Mouse (Mus musculus) myocyte (in vitro differentiated cells): ENCODE results near the gene Ubxn11. TPM values are rescaled to one million over a fixed set of nuclear protein-coding genes. Genes with fewer than 3 reads are reported as not detected.

Experiments used
- H3K27me3 ChIP-seq: one replicate; pipeline ENCODE4 v1.6.1; 2011; ENCODE audit not compliant: control insufficient read depth, insufficient read depth, insufficient read length
- H3K36me3 ChIP-seq: one replicate; pipeline ENCODE4 v1.6.1; 2011; ENCODE audit not compliant: control insufficient read depth, insufficient read depth
- H3K4me2 ChIP-seq: one replicate; pipeline ENCODE4 v1.6.1; 2011; ENCODE audit warnings: low read depth, control low read depth
- H3K4me3 ChIP-seq: one replicate; pipeline ENCODE4 v1.5.1; 2011; ENCODE audit warnings: mild to moderate bottlenecking, control low read depth, moderate library complexity
- H3K79me2 ChIP-seq: one replicate; pipeline ENCODE4 v1.6.1; 2011; ENCODE audit not compliant: control insufficient read depth, insufficient read depth
- H3ac ChIP-seq: one replicate; pipeline ENCODE4 v1.6.1; 2011; ENCODE audit not compliant: control insufficient read depth, insufficient read length
- CEBPB ChIP-seq: IDR thresholded peaks from 2 replicates; pipeline ENCODE4 v1.6.1; 2011; ENCODE audit warnings: mild to moderate bottlenecking, moderate library complexity; ENCODE audit not compliant: poor library complexity, insufficient read depth, severe bottlenecking
- E2F4 ChIP-seq: IDR thresholded peaks from one replicate; pipeline ENCODE4 v1.6.1; 2011; ENCODE audit warnings: mild to moderate bottlenecking, control low read depth, moderate library complexity; ENCODE audit not compliant: insufficient read depth
- MAX ChIP-seq: IDR thresholded peaks from one replicate; pipeline ENCODE4 v1.6.1; 2011; ENCODE audit warnings: low read depth, mild to moderate bottlenecking, control low read depth
- MYOD1 ChIP-seq, 3 experiments: IDR thresholded peaks; one replicate each; pipeline ENCODE4 v1.6.1; 2011; ENCODE audit warnings: control low read depth in 2 of 3, low read depth in 2 of 3, mild to moderate bottlenecking in 2 of 3, moderate library complexity in 1 of 3; ENCODE audit not compliant: insufficient read length in 2 of 3, control insufficient read depth in 1 of 3
- MYOG ChIP-seq, 3 experiments: IDR thresholded peaks; one replicate each; pipeline ENCODE4 v1.6.1; 2011; ENCODE audit warnings: control low read depth in 2 of 3, low read depth in 2 of 3, mild to moderate bottlenecking in 2 of 3; ENCODE audit not compliant: insufficient read length in 2 of 3, control insufficient read depth in 1 of 3, insufficient read depth in 1 of 3
- POLR2A ChIP-seq: IDR thresholded peaks from one replicate; pipeline ENCODE4 v1.6.1; 2011; ENCODE audit warnings: low read depth, mild to moderate bottlenecking, control low read depth, moderate library complexity; ENCODE audit not compliant: insufficient read length
- POLR2AphosphoS2 ChIP-seq: IDR thresholded peaks from one replicate; pipeline ENCODE4 v1.6.1; 2011; ENCODE audit warnings: low read depth, control low read depth; ENCODE audit not compliant: insufficient read length
- REST ChIP-seq: IDR thresholded peaks from one replicate; pipeline ENCODE4 v1.6.1; 2011; ENCODE audit warnings: mild to moderate bottlenecking, control low read depth, moderate library complexity; ENCODE audit not compliant: insufficient read depth, insufficient read length
- SRF ChIP-seq: IDR thresholded peaks from one replicate; pipeline ENCODE4 v1.6.1; 2011; ENCODE audit warnings: low read depth; ENCODE audit not compliant: control insufficient read depth, insufficient read length
- TCF12 ChIP-seq: IDR thresholded peaks from one replicate; pipeline ENCODE4 v1.6.1; 2011; ENCODE audit warnings: mild to moderate bottlenecking, control low read depth; ENCODE audit not compliant: poor library complexity, insufficient read depth, severe bottlenecking
- TCF3 ChIP-seq: IDR thresholded peaks from one replicate; pipeline ENCODE4 v1.6.1; 2011; ENCODE audit warnings: low read depth, control low read depth; ENCODE audit not compliant: insufficient read length
- USF1 ChIP-seq: IDR thresholded peaks from one replicate; pipeline ENCODE4 v1.6.1; 2011; ENCODE audit warnings: low read depth, mild to moderate bottlenecking, control low read depth, moderate library complexity
- polyA plus RNA-seq: library from polyadenylated mRNA; unstranded; fragments of >200 nt; fragmentation: generic; extraction: Trizol; gene quantifications from one replicate; pipeline ENCODE4 v1.2.1, GENCODE M21; 2012; ENCODE audit warnings: missing spikeins

Gene Ubxn11
- polyA plus RNA-seq, 1 experiment, result 1.5 TPM

DNA sequence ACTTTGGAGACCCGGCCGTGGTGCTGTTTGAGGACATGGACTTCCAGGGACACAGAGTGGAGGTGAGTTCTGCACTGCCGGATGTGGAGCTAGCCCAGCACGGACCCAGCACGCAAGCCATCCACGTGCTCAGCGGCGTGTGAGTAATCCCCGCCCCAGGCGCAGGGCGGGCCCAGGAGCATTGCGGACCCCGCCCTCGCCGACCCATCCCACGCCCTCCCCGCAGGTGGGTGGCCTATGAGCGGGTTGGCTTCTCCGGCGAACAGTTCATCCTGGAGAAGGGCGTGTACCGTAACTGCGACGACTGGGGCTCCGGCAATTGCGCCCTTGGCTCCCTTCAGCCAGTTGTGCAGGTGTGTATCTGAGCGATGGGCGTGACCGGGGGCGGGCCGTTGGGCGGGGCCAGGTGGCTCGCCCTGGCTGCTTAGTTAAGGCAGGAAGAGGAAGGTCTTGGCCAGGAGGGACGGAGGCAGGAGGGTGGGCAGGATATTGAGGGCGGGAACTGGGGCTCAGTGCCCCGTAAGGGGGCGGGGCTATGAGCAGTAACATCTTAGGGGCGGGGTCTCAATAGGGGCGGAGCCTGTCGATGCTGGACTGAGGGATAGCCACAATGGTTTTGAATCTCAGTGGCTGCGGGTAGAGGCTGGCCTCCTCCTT is 20.5 kb upstream of the Ubxn11 start:
- Histone ChIP-seq H3K79me2 (no peaks in the 10 kb centered on the region), H3K27me3 (peaks cover 4% of the 10 kb centered on the region), H3ac (no peak overlapping the region), H3K4me2 (no peak overlapping the region), H3K4me3 (no peak overlapping the region), H3K36me3 (no peaks in the 10 kb centered on the region)
- no peak for TF ChIP-seq CEBPB
- TF ChIP-seq USF1, result no peak
- TF ChIP-seq POLR2AphosphoS2, result no peak
- no peak for TF ChIP-seq REST
- no peak for TF ChIP-seq TCF12
- no peak for TF ChIP-seq TCF3
- no peak for TF ChIP-seq POLR2A
- TF ChIP-seq MYOG (IDR thresholded peaks at IDR 0.05; ENCODE audit: control insufficient read depth in 1 of 3, insufficient read depth in 1 of 3, insufficient read length in 2 of 3, low read depth in 2 of 3), result no peak
- no peak for TF ChIP-seq MYOD1 (IDR thresholded peaks at IDR 0.05; ENCODE audit: control insufficient read depth in 1 of 3, insufficient read length in 2 of 3, low read depth in 2 of 3)
- no peak for TF ChIP-seq MAX
- TF ChIP-seq SRF, result no peak
- TF ChIP-seq E2F4, result no peak

DNA sequence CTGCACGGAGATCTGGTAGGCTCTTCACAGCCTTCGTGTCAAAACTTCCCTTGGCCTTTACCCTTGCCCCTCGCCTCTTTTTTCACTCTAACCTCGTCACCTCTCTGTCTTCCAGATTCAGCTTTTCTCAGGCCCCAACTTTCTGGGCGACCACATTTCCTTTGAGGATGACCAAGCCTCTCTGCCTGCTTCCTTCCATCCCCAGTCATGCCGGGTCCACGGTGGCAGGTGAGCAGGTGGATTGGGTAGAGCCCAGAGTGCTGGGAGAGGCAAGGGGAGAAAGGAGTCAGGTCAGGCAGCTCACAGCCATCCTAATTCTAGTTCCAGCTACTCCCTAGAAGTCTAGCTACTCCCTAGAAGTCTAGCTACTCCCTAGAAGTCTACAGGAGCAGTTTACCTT is 19.9 kb upstream of the Ubxn11 start:
- H3K79me2 ChIP-seq, result no peaks in the 10 kb centered on the region
- H3K4me2 ChIP-seq, result no peak overlapping the region
- peaks cover 4% of the 10 kb centered on the region for H3K27me3 ChIP-seq
- TF ChIP-seq TCF3, result no peak
- TF ChIP-seq CEBPB, result no peak
- no peak for TF ChIP-seq USF1
- TF ChIP-seq POLR2AphosphoS2, result no peak
- no peak for TF ChIP-seq SRF
- TF ChIP-seq MAX, result no peak
- no peak for TF ChIP-seq POLR2A
- TF ChIP-seq E2F4, result no peak
- TF ChIP-seq MYOG (IDR thresholded peaks at IDR 0.05; ENCODE audit: control insufficient read depth in 1 of 3, insufficient read depth in 1 of 3, insufficient read length in 2 of 3, low read depth in 2 of 3), result no peak
- no peak for TF ChIP-seq MYOD1 (IDR thresholded peaks at IDR 0.05; ENCODE audit: control insufficient read depth in 1 of 3, insufficient read length in 2 of 3, low read depth in 2 of 3)
- no peak overlapping the region for H3K4me3 ChIP-seq
- no peak overlapping the region for H3ac ChIP-seq
- H3K36me3 ChIP-seq, result no peaks in the 10 kb centered on the region

DNA sequence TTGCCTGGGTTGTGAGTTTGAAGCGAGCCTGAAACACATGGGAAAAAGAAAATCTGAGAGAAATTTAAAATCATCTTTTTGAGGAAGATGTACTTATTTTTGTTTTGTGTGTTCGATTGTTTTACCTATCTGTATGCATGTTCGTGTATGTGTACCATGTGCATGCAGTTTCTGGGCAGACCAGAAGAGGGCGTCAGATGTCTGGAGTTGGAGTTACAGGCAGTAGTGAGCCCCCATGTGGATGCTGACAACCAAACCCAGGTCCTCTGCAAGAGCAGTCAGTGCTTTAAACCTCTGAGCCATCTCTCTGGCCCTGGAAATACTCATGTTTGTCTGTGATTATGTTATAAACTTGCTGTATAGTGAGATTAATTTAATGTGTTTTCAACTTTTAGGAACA is 17.4 kb upstream of the Ubxn11 start:
- no peaks in the 10 kb centered on the region for H3K36me3 ChIP-seq
- no peaks in the 10 kb centered on the region for H3K79me2 ChIP-seq
- no peak for TF ChIP-seq REST
- no peak for TF ChIP-seq E2F4
- TF ChIP-seq TCF3, result no peak
- TF ChIP-seq MYOD1 (IDR thresholded peaks at IDR 0.05; ENCODE audit: control insufficient read depth in 1 of 3, insufficient read length in 2 of 3, low read depth in 2 of 3), result no peak
- H3K4me2 ChIP-seq, result no peak overlapping the region
- H3K27me3 ChIP-seq, result peaks cover 4% of the 10 kb centered on the region
- H3ac ChIP-seq, result no peak overlapping the region
- no peak overlapping the region for H3K4me3 ChIP-seq

DNA sequence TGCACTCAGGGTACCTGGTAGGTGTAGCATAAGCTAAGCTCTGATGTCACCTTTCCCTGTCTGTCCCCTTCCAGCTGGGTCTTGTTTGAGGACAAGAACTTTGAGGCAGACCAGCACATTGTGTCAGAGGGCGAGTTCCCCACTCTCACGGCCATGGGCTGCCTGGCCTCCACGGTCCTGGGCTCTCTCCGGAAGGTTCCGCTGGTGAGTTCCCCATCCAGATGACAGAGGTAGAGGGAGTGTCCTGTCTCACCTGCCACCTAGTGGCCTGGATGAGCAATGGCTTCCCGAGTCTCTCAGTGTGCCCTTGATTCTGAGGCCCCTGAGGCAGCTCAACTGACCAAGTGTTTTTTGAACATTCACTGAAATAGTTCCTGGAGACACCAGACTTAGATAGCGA is 15.0 kb upstream of the Ubxn11 start:
- no peaks in the 10 kb centered on the region for H3K79me2 ChIP-seq
- H3K36me3 ChIP-seq, result no peaks in the 10 kb centered on the region
- no peak overlapping the region for H3K4me2 ChIP-seq
- H3K27me3 ChIP-seq, result peaks cover 2% of the 10 kb centered on the region
- H3ac ChIP-seq, result no peak overlapping the region
- H3K4me3 ChIP-seq, result no peak overlapping the region
- TF ChIP-seq TCF12 (no peak), MYOD1 (IDR thresholded peaks at IDR 0.05; ENCODE audit: control insufficient read depth in 1 of 3, insufficient read length in 2 of 3, low read depth in 2 of 3) (no peak), POLR2AphosphoS2 (no peak), MYOG (IDR thresholded peaks at IDR 0.05; ENCODE audit: control insufficient read depth in 1 of 3, insufficient read depth in 1 of 3, insufficient read length in 2 of 3, low read depth in 2 of 3) (no peak), TCF3 (no peak), MAX (no peak), USF1 (no peak), SRF (no peak), POLR2A (no peak), CEBPB (no peak), E2F4 (no peak), REST (no peak)

DNA sequence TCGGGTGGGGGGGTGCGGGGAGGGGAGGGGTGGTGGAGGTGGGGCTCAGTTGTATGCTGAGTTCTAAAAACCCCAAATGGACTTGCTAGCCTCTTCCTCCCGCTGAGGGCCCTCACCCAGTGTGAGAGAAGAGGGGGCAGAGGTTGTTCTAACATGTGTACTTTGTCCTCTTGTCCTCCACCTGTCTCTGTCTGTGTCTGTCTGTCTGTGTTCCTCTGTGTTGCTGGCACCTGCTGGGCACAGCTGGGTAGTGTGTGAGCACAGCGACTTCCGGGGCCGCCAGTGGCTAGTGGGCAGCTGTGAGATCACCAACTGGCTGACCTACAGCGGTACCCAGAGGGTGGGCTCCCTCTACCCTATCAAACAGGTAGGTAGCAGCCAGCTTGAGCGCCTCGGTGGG is 13.3 kb upstream of the Ubxn11 start:
- H3K36me3 ChIP-seq, result no peaks in the 10 kb centered on the region
- H3K79me2 ChIP-seq, result no peaks in the 10 kb centered on the region
- H3K4me3 ChIP-seq, result no peak overlapping the region
- no peak overlapping the region for H3K4me2 ChIP-seq
- peaks cover 14% of the 10 kb centered on the region for H3K27me3 ChIP-seq
- no peak overlapping the region for H3ac ChIP-seq
- TF ChIP-seq REST, result no peak
- TF ChIP-seq MYOG (IDR thresholded peaks at IDR 0.05; ENCODE audit: control insufficient read depth in 1 of 3, insufficient read depth in 1 of 3, insufficient read length in 2 of 3, low read depth in 2 of 3), result no peak
- no peak for TF ChIP-seq USF1
